Mouse (Mus musculus): ENCODE measurements around the gene Ncan.

- TF ChIP-seq CTCF (conservative IDR thresholded peaks at IDR 0.05; ENCODE audit: insufficient read depth, insufficient read length, low read depth, low read length) (no peak), POLR2A (IDR thresholded peaks at IDR 0.05; ENCODE audit: low read depth, low read length) (no peak)
Measured at GRCm38 (mm10) chr8:70124992-70125391, 4.3 kb upstream of the Ncan start.

All from kidney, adult 2 months (tissue).